Mouse (Mus musculus) liver, embryonic 14.5 days (tissue): ENCODE data around the gene B3galnt1. TPM values are rescaled to one million over a fixed set of nuclear protein-coding genes. Genes with fewer than 3 reads are reported as not detected.

Experiments
- ATAC-seq: fragments of 200-750 bp; cut with Nextera tagmentation; 2 replicates; pipeline ENCODE4 v1.8.0; 2017; ENCODE audit warnings: moderate number of reproducible peaks, mild to moderate bottlenecking, moderate library complexity; ENCODE audit not compliant: insufficient read depth
- DNase-seq, 3 experiments: peaks; one replicate each; pipeline ENCODE4 v3.0.0-alpha.2; 2012 to 2013; ENCODE audit warnings: low read depth in 3 of 3, low spot score in 3 of 3
- H3K27ac ChIP-seq: fragments of 300-500 bp; sonication (generic); 2 replicates; pipeline ENCODE4 v1.5.1; 2014; ENCODE audit warnings: moderate library complexity, mild to moderate bottlenecking, control low read depth, inconsistent platforms
- H3K27me3 ChIP-seq: fragments of 300-500 bp; sonication (generic); 2 replicates; pipeline ENCODE4 v1.6.1; 2014; ENCODE audit warnings: mild to moderate bottlenecking, low read length, moderate library complexity; ENCODE audit not compliant: control insufficient read depth, insufficient read depth
- H3K36me3 ChIP-seq: fragments of 300-500 bp; sonication (generic); replicated peaks from 2 replicates; pipeline ENCODE4 v1.6.1; 2014; ENCODE audit warnings: low read depth; ENCODE audit not compliant: control insufficient read depth, insufficient read depth
- H3K4me1 ChIP-seq, 2 experiments: fragments of 200-500 bp in 1 of 2; fragments of 300-500 bp in 1 of 2; sonication (generic) in 1 of 2; replicated peaks; 2 replicates each; pipeline ENCODE4 v1.6.1; 2012 to 2014; ENCODE audit warnings: antibody characterized with exemption in 1 of 2, inconsistent platforms in 1 of 2, low read length in 1 of 2; ENCODE audit not compliant: control insufficient read depth in 2 of 2, insufficient read depth in 2 of 2
- H3K4me2 ChIP-seq: fragments of 300-500 bp; sonication (generic); 2 replicates; pipeline ENCODE4 v1.6.1; 2014; ENCODE audit warnings: low read depth, mild to moderate bottlenecking, control low read depth, moderate library complexity
- H3K4me3 ChIP-seq, 2 experiments: fragments of 200-500 bp in 1 of 2; fragments of 300-500 bp in 1 of 2; sonication (generic) in 1 of 2; 2 replicates each; pipeline ENCODE4 v1.5.1; 2012 to 2014; ENCODE audit warnings: low read depth in 2 of 2, low read length in 2 of 2, mild to moderate bottlenecking in 2 of 2, control low read depth in 1 of 2, inconsistent platforms in 1 of 2, moderate library complexity in 1 of 2; ENCODE audit not compliant: insufficient read depth in 1 of 2
- H3K9ac ChIP-seq: fragments of 300-500 bp; sonication (generic); replicated peaks from 2 replicates; pipeline ENCODE4 v1.6.1; 2014; ENCODE audit warnings: mild to moderate bottlenecking, control low read depth, moderate library complexity
- H3K9me3 ChIP-seq: fragments of 300-500 bp; sonication (generic); 2 replicates; pipeline ENCODE4 v1.6.1; 2016; ENCODE audit warnings: low read length, mixed read lengths; ENCODE audit not compliant: control insufficient read depth
- CTCF ChIP-seq: IDR thresholded peaks from 2 replicates; pipeline ENCODE4 v1.5.1; 2016; ENCODE audit warnings: antibody characterized with exemption, low read depth, control low read depth
- EP300 ChIP-seq: IDR thresholded peaks from 2 replicates; pipeline ENCODE4 v1.6.1; 2016; ENCODE audit warnings: antibody characterized with exemption, low read depth
- WGBS: fragments of 180-500 bp; shearing (Covaris S2); extraction: QIAGEN DNeasy Blood & Tissue Kit; methylation state at CpG from one replicate; pipeline ENCODE4 v1.1.7; 2014; ENCODE audit not compliant: insufficient replicate concordance; 5-methylcytosine and 5-hydroxymethylcytosine counted together
- polyA plus RNA-seq, 2 experiments: library from polyadenylated mRNA; depleted of rRNA in 1 of 2; stranded (reverse) in 1 of 2; unstranded in 1 of 2; fragments of >200 nt; fragmentation: Nextera tagmentation in 1 of 2; extraction: Ambion mirVana in 1 of 2; gene quantifications; 2 replicates each; pipeline versions ENCODE4 v1.2.1 to v1.2.3; 2012 to 2014

B3galnt1 gene
- polyA plus RNA-seq, 2 experiments = 1.3 to 2.9 TPM

GRCm38 (mm10) chr3:69599166-69599500, 373 bp upstream of the B3galnt1 start:
- no peaks in the 10 kb centered on the region for H3K9me3 ChIP-seq
- H3K4me1 ChIP-seq = no peaks in the 10 kb centered on the region
- 26% methylated on average over 5 of the region's 5 CpGs for WGBS
- H3K9ac ChIP-seq = no peak overlapping the region
- no peak for DNase-seq
- H3K4me3 ChIP-seq = peak overlapping the region; percentile 0 to 55; a peak in 3 of 4 replicates
- no peak overlapping the region for H3K27ac ChIP-seq
- no peak for TF ChIP-seq EP300
- TF ChIP-seq CTCF = no peak
- ATAC-seq = no peak
- H3K36me3 ChIP-seq = no peaks in the 10 kb centered on the region
- peaks cover 14% of the 10 kb centered on the region for H3K27me3 ChIP-seq
- peak overlapping the region; percentile 57 for H3K4me2 ChIP-seq

GRCm38 (mm10) chr3:69597816-69598215, 944 bp downstream of the B3galnt1 start:
- peak overlapping the region; percentile 57 for H3K4me2 ChIP-seq
- no peaks in the 10 kb centered on the region for H3K9me3 ChIP-seq
- H3K27ac ChIP-seq = no peak overlapping the region
- ATAC-seq (no peak), DNase-seq (no peak)
- no peak for TF ChIP-seq EP300
- TF ChIP-seq CTCF = no peak
- H3K4me3 ChIP-seq = peak overlapping the region; percentile 0 to 55; a peak in 2 of 4 replicates
- no peak overlapping the region for H3K9ac ChIP-seq
- H3K27me3 ChIP-seq = peaks cover 14% of the 10 kb centered on the region
- WGBS = 34% methylated on average over 7 of the region's 7 CpGs
- no peaks in the 10 kb centered on the region for H3K36me3 ChIP-seq
- H3K4me1 ChIP-seq = no peaks in the 10 kb centered on the region

GRCm38 (mm10) chr3:69597211-69597610, 1.5 kb downstream of the B3galnt1 start:
- Histone ChIP-seq H3K36me3 (no peaks in the 10 kb centered on the region), H3K9me3 (no peaks in the 10 kb centered on the region), H3K27ac (no peak overlapping the region), H3K4me3 (no peak overlapping the region), H3K9ac (no peak overlapping the region), H3K27me3 (peaks cover 14% of the 10 kb centered on the region), H3K4me1 (no peaks in the 10 kb centered on the region), H3K4me2 (no peak overlapping the region)
- no peak for ATAC-seq
- DNase-seq = no peak
- 76% methylated on average over 6 of the region's 6 CpGs for WGBS
- TF ChIP-seq EP300 (no peak), CTCF (no peak)

- WGBS = 52% methylated on average over 3 of the region's 3 CpGs
- H3K4me1 ChIP-seq = no peaks in the 10 kb centered on the region
- no peak for DNase-seq
- H3K4me2 ChIP-seq = no peak overlapping the region
- H3K27me3 ChIP-seq = peaks cover 14% of the 10 kb centered on the region
- no peak overlapping the region for H3K27ac ChIP-seq
- ATAC-seq = no peak
- no peaks in the 10 kb centered on the region for H3K9me3 ChIP-seq
- TF ChIP-seq CTCF (no peak), EP300 (no peak)
- no peaks in the 10 kb centered on the region for H3K36me3 ChIP-seq
- H3K9ac ChIP-seq = no peak overlapping the region
- no peak overlapping the region for H3K4me3 ChIP-seq
Observed at GRCm38 (mm10) chr3:69596116-69596515, 2.6 kb downstream of the B3galnt1 start.

GRCm38 (mm10) chr3:69594071-69594470, 4.7 kb downstream of the B3galnt1 start:
- no peaks in the 10 kb centered on the region for H3K4me1 ChIP-seq
- no peak overlapping the region for H3K9ac ChIP-seq

More at GRCm38 (mm10) chr3:69594071-69594470, 4.7 kb downstream of the B3galnt1 start:
- H3K4me2 ChIP-seq = no peak overlapping the region
- H3K9me3 ChIP-seq = no peaks in the 10 kb centered on the region
- 62% methylated on average over 9 of the region's 9 CpGs for WGBS
- TF ChIP-seq CTCF (no peak), EP300 (no peak)
- H3K27me3 ChIP-seq = peaks cover 14% of the 10 kb centered on the region
- no peak overlapping the region for H3K27ac ChIP-seq
- ATAC-seq = no peak
- no peaks in the 10 kb centered on the region for H3K36me3 ChIP-seq
- no peak overlapping the region for H3K4me3 ChIP-seq
- no peak for DNase-seq
